Mouse (Mus musculus): ENCODE measurements around the gene Gm13090. TPM values are rescaled to one million over a fixed set of nuclear protein-coding genes. Genes with fewer than 3 reads are reported as not detected.

Gm13090 gene
- not detected in 2 replicates for polyA plus RNA-seq (2012; rRNA removed)

DNA sequence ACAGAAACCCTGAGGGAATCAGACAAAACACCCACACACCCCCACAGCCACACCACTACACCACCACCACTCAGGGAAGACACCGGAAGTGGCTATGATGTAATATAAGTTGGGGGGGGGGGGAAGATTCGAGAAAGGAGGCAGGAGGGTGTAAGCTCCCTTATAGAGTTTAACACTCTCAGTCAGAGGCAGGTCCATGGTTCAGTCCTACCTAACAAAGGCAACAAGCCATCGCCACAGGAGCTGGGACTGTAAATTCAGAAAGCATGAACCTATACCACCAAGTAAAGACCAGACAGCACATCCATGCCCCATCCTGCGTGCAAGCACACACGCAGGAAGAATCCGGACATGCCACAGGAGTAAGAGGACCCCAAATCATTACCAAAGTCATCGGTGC, at the start of gene Gm13090:
TSS of gene Gm13090 (plus strand) at position 301 of the 400 bp plus-strand sequence.

DNA sequence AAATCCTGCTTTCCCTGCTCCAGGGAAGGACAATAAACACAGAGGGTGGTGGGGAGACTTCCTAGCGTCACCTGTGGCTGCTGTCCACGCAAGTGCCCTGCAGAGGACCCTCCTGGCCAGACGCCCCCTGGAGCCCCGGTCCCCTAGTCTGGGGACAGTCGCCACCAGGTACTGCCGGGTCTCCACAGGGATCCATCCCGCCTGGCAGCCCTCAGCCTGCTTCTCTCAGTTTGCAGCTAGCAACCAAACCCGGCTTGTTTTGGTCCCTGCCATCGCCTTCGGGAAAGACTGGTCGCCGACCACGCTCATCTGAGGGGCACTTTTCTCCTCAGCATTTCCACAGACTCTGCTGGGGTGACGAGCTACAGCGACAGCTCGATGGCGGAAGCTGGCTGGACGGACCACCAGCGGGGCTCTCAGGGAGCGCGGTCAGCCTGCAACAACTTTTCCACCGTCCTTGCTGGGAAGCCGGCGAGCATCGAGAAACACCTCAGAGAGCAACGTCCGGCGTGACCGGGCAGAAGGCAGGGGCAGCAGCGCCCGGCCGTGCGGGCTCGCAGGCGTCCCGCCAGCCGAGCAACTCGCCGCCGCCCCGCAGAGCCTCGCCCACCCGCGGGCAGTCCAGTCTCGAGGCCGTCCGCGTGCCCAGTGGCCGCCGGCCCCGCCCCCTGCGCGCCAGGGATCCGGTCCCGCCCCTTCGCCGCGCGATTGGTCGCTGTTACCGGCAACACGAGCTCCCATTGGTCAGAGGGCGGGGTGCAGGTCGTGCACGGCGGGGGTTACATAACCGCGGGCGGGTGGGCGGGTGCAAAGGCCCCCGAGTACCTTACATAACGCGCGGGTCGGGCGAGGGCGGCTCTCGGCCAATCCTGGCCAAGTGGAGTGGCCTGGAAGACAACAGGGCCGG, 45.1 kb upstream of the Gm13090 start, which contains the start of gene Per3:
TSS of gene Per3 (minus strand) at position 629 of the 907 bp plus-strand sequence.

DNA sequence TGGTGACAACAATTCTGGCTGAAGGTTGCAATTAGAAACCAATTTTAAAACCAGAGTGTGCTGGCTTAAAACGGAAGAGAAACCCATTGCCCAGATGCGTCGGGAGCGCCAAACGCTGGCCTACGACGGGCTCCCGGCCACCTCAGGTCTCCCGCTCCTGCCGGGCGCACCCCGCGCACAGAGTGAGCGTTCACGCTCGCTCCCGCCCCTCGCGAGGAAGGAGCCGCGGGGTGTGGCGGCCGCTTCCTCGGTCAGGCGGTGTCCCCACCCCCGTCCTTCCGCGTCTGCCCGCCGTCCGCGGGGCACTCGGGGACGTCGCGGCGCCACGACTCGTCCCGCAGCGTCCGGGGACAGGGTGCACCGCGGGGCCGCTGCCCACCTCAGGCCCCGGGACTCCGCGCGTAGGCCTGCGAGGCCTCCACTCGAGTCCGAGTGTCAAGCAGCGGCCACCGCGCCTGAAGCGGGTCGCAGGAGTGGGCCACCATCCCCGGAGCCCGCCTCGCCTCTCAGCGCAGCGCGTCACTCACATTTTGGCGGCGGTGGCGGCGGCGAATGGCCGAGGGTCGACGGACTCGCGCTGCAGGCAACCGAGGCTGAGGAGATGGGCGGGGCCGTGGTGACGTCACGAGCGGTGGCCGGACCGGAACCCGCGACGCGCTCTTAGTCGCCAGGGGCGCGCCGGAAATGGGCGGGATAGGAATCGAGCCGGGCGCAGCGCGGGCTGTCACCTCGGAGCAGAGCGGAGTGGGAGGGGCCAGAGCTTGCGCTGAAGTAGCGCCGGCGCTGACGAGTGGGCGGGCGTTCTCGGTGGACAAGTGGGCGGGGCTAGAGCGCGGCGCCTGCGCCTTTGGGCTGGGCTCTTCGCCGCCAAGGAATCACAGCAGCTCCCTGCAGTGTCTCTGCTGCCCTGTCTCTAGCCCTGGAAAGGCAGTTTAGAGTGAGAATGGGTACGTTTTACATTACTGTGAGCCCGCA, 31.7 kb upstream of the Gm13090 start, which contains the start of gene Vamp3:
TSS of gene Vamp3 (minus strand) at position 617 of the 975 bp plus-strand sequence.

Other genes starting within 250 kb of the Gm13090 start
- gene Errfi1, start 235.7 kb upstream of the Gm13090 start, polyA plus RNA-seq (2012; rRNA removed): 11.8 and 13.9 TPM in 2 replicates
- 195 TPM in 2 replicates for gene Park7, start 175.1 kb upstream of the Gm13090 start, polyA plus RNA-seq (2012; rRNA removed)
- 0.09 TPM in 2 replicates for gene Tnfrsf9, start 175.0 kb upstream of the Gm13090 start, polyA plus RNA-seq (2012; rRNA removed)
- not detected in 2 replicates for gene Uts2, start 92.5 kb upstream of the Gm13090 start, polyA plus RNA-seq (2012; rRNA removed)
- 1.8 and 2.5 TPM in 2 replicates for gene Per3, start 44.9 kb upstream of the Gm13090 start, polyA plus RNA-seq (2012; rRNA removed)
- 25.3 and 28.4 TPM in 2 replicates for gene Vamp3, start 31.6 kb upstream of the Gm13090 start, polyA plus RNA-seq (2012; rRNA removed)